Mouse (Mus musculus) spleen, adult 2 months (tissue): ENCODE results near the gene Sobp.

Experiments used
- CTCF ChIP-seq: fragments of 200-500 bp; IDR thresholded peaks from 2 replicates; pipeline ENCODE4 v1.5.1; 2011; ENCODE audit warnings: mild to moderate bottlenecking, inconsistent platforms; ENCODE audit not compliant: insufficient read depth, insufficient read length, insufficient replicate concordance; ENCODE audit errors: extremely low read depth
- POLR2A ChIP-seq: fragments of 200-500 bp; IDR thresholded peaks from 2 replicates; pipeline ENCODE4 v1.6.1; 2011; ENCODE audit warnings: low read depth, low read length, inconsistent platforms

DNA sequence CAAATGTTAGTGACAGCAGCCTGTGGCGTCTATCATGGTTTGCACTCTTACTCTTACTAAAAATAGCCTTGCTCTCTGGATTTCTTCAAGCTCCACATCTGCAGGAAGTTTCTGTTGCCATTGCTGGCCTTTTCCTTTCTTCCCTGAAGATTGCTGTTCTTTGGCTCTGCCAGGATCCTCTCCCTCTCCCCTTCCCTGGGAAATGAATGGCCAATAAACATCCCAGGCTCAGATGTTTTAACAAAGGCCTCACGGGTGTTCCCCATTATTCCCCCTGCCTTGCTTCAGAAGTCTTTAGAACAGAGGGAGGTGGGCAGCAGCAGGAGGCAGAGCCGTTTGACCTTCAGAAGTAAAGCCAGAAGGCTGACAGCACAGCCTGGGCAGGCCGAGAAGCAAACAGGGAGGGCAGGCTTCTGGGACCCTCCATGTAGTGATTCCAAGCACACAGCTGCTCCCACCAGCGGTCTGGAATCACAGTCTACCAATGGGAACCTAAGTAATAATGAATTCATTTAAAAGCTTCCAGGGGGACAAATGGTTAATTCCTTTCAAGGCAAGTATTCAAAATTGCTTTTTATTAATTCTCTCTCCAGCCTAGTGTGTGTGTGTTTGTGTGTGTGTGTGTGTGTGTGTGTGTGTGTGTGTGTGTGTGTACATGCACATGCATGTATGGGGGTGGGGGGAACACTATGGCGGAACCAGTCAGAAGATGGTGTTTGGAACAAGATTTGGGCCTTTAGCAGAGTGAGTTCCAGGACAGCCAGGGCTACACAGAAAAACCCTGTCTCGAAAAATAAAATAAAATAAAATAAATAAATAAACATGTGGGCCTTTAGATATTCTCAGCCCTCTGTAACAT is 130.8 kb downstream of the Sobp start:
- TF ChIP-seq CTCF (no peak), POLR2A (no peak)
